Mouse (Mus musculus): ENCODE data around the gene Lamtor1. TPM values are rescaled to one million over a fixed set of nuclear protein-coding genes. Genes with fewer than 3 reads are reported as not detected.

The Lamtor1 gene
- total RNA-seq, 1 experiment, result 106 TPM

DNA sequence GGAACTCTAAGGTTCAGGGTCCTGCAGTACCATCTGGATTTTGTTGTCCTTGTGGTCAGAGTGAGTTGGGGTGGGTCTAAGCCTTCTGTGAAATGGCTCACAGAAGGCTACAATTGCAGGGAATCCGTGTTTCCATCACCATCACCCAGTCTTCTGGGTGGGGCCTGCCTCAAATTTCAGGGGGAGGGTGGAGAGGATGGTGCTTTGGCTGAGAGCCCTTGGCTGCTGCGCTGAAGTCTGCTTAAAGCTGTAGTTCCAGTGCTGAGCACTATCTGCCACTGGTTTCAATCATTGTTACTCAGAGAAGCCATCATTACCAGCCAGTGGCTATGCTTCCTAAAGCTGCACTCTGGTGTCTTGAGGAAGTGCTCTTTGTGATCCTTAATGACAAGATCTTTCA lies 68.8 kb downstream of the Lamtor1 start:
- Histone ChIP-seq H3K36me3 (ENCODE audit: control insufficient read depth, insufficient read depth, low read length, poor library complexity, severe bottlenecking) (no peaks in the 10 kb centered on the region), H3K9me3 (ENCODE audit: control insufficient read depth, insufficient read depth, low read depth, low read length) (no peaks in the 10 kb centered on the region), H3K9ac (ENCODE audit: insufficient read depth, low read depth, low read length, poor library complexity, severe bottlenecking) (no peak overlapping the region), H3K27ac (ENCODE audit: insufficient read depth, low read depth, low read length, poor library complexity, severe bottlenecking) (no peak overlapping the region), H3K4me1 (ENCODE audit: control insufficient read depth in 2 of 2, insufficient read depth in 2 of 2, low read length in 2 of 2, poor library complexity in 1 of 2) (peaks cover 0 to 2% of the 10 kb centered on the region in 2 experiments; a peak in 1 of 4 replicates), H3K4me3 (ENCODE audit: insufficient read depth in 1 of 2, low read depth in 1 of 2, low read length in 2 of 2, poor library complexity in 1 of 2, severe bottlenecking in 1 of 2) (no peak overlapping the region)
- no peak for DNase-seq (ENCODE audit: low read depth, low spot score)
- TF ChIP-seq CHD2 (IDR thresholded peaks at IDR 0.05; ENCODE audit: low read depth, low read length) (no peak), HCFC1 (IDR thresholded peaks at IDR 0.05; ENCODE audit: borderline replicate concordance, insufficient read depth, low read length) (no peak), ZNF384 (IDR thresholded peaks at IDR 0.05; ENCODE audit: low read depth, low read length) (no peak), MAFK (IDR thresholded peaks at IDR 0.05; ENCODE audit: insufficient read depth, low read depth, low read length) (no peak), ZC3H11A (IDR thresholded peaks at IDR 0.05; ENCODE audit: borderline replicate concordance, low read depth, low read length) (no peak)
- in situ Hi-C loops (cut with MboI; ENCODE audit: low sequenced_read_pairs in 2 of 2, unreplicated experiment in 2 of 2), result no loop called here

Other genes starting within 250 kb of the Lamtor1 start
- gene Clpb, start 242.3 kb upstream of the Lamtor1 start, total RNA-seq (2012; rRNA removed), result 197 and 338 TPM in 2 replicates
- 1.1 and 1.3 TPM in 2 replicates for gene Phox2a, start 87.6 kb upstream of the Lamtor1 start, total RNA-seq (2012; rRNA removed)
- gene Inppl1, start 67.7 kb upstream of the Lamtor1 start, total RNA-seq (2012; rRNA removed), result 57.1 and 71.4 TPM in 2 replicates
- 4.2 and 4.3 TPM in 2 replicates for gene Folr2, start 48.7 kb upstream of the Lamtor1 start, total RNA-seq (2012; rRNA removed)
- gene Anapc15, start 42.2 kb upstream of the Lamtor1 start, total RNA-seq (2012; rRNA removed), result 105 and 123 TPM in 2 replicates
- 536 and 562 TPM in 2 replicates for gene Folr1, start 35.1 kb upstream of the Lamtor1 start, total RNA-seq (2012; rRNA removed)
- gene Tomt, start 455 bp downstream of the Lamtor1 start, total RNA-seq (2012; rRNA removed), result 1.9 and 3.0 TPM in 2 replicates
- 2.6 TPM in 2 replicates for gene Lrrc51, start 28.0 kb downstream of the Lamtor1 start, total RNA-seq (2012; rRNA removed)
- gene Numa1, start 28.2 kb downstream of the Lamtor1 start, total RNA-seq (2012; rRNA removed), result 91.0 and 95.6 TPM in 2 replicates
- 11.0 and 15.0 TPM in 2 replicates for gene Il18bp, start 112.8 kb downstream of the Lamtor1 start, total RNA-seq (2012; rRNA removed)
- gene Rnf121, start 159.6 kb downstream of the Lamtor1 start, total RNA-seq (2012; rRNA removed), result 45.7 and 60.8 TPM in 2 replicates
- gene Xndc1, start 159.6 kb downstream of the Lamtor1 start, total RNA-seq (2012; rRNA removed), result 32.2 and 43.6 TPM in 2 replicates
- gene Xntrpc, start 159.8 kb downstream of the Lamtor1 start, total RNA-seq (2012; rRNA removed), result 0.76 and 1.1 TPM in 2 replicates
- 0.36 and 1.3 TPM in 2 replicates for gene Trpc2, start 177.2 kb downstream of the Lamtor1 start, total RNA-seq (2012; rRNA removed)
- gene Art1, start 195.8 kb downstream of the Lamtor1 start, total RNA-seq (2012; rRNA removed), result 0.45 and 0.90 TPM in 2 replicates
- 2.6 and 3.2 TPM in 2 replicates for gene Art5, start 203.6 kb downstream of the Lamtor1 start, total RNA-seq (2012; rRNA removed)
- 0.27 and 0.42 TPM in 2 replicates for gene Chrna10, start 210.9 kb downstream of the Lamtor1 start, total RNA-seq (2012; rRNA removed)